Mouse (Mus musculus): ENCODE results near the gene Fam83e.

The Fam83e gene

GRCm38 (mm10) chr7:45715090-45715708 lies 5.8 kb upstream of the Fam83e start, which contains the start of gene Rpl18:
TSS of gene Rpl18 (plus strand) at chr7:45715457.
- in situ Hi-C loops (cut with MseI, MboI): no loop called here

GRCm38 (mm10) chr7:45715741-45716459 lies 5.1 kb upstream of the Fam83e start:
- in situ Hi-C loops (cut with MseI, MboI): no loop called here

GRCm38 (mm10) chr7:45716460-45716857 lies 4.6 kb upstream of the Fam83e start:
- in situ Hi-C loops (cut with MseI, MboI): no loop called here

- in situ Hi-C loops (cut with MseI, MboI): no loop called here
Measured at GRCm38 (mm10) chr7:45716952-45717917, 3.8 kb upstream of the Fam83e start.

- in situ Hi-C loops (cut with MseI, MboI): no loop called here
Measured at GRCm38 (mm10) chr7:45717918-45718297, 3.1 kb upstream of the Fam83e start, which contains the start of gene Sphk2. TSS of gene Sphk2 (minus strand) at chr7:45718002.

GRCm38 (mm10) chr7:45718331-45718730 lies 2.7 kb upstream of the Fam83e start:
- in situ Hi-C loops (cut with MseI, MboI): no loop called here

GRCm38 (mm10) chr7:45719180-45719579 lies 1.8 kb upstream of the Fam83e start:
- in situ Hi-C loops (cut with MseI, MboI): no loop called here

- in situ Hi-C loops (cut with MseI, MboI): no loop called here
Measured at GRCm38 (mm10) chr7:45719738-45720412, 1.1 kb upstream of the Fam83e start.

GRCm38 (mm10) chr7:45721234-45721571 lies 191 bp downstream of the Fam83e start:
- in situ Hi-C loops (cut with MseI, MboI): no loop called here

- in situ Hi-C loops (cut with MseI, MboI): no loop called here
Measured at GRCm38 (mm10) chr7:45721642-45722347, 783 bp downstream of the Fam83e start.

- in situ Hi-C loops (cut with MseI, MboI): no loop called here
Measured at GRCm38 (mm10) chr7:45722348-45722713, 1.3 kb downstream of the Fam83e start.

GRCm38 (mm10) chr7:45723301-45723700 lies 2.3 kb downstream of the Fam83e start:
- in situ Hi-C loops (cut with MseI, MboI): no loop called here

- in situ Hi-C loops (cut with MseI, MboI): no loop called here
Measured at GRCm38 (mm10) chr7:45723781-45724180, 2.8 kb downstream of the Fam83e start.

GRCm38 (mm10) chr7:45725151-45725550 lies 4.1 kb downstream of the Fam83e start:
- in situ Hi-C loops (cut with MseI, MboI): no loop called here

GRCm38 (mm10) chr7:45725713-45726112 lies 4.7 kb downstream of the Fam83e start, which contains the start of gene Spaca4:
TSS of gene Spaca4 (minus strand) at chr7:45725813.
- in situ Hi-C loops (cut with MseI, MboI): no loop called here

- in situ Hi-C loops (cut with MseI, MboI): no loop called here
Measured at GRCm38 (mm10) chr7:45726419-45726818, 5.4 kb downstream of the Fam83e start.

GRCm38 (mm10) chr7:45727625-45728024 lies 6.6 kb downstream of the Fam83e start:
- in situ Hi-C loops (cut with MseI, MboI): no loop called here

- in situ Hi-C loops (cut with MseI, MboI): loop anchor here in 1 of 2 experiments (10.0 kb wide), 1 partner anchor 204 kb away; no protein-coding TSS in a partner anchor
Measured at GRCm38 (mm10) chr7:45730727-45731431, 9.9 kb downstream of the Fam83e start.

GRCm38 (mm10) chr7:45733477-45733876 lies 12.5 kb downstream of the Fam83e start:
- in situ Hi-C loops (cut with MseI, MboI): loop anchor here in 1 of 2 experiments (10.0 kb wide), 1 partner anchor 201 kb away; no protein-coding TSS in a partner anchor

- in situ Hi-C loops (cut with MseI, MboI): loop anchor here (5.0 to 10.0 kb wide), 3 partner anchors 63 to 196 kb away; no protein-coding TSS in a partner anchor
Measured at GRCm38 (mm10) chr7:45739162-45739763, 18.3 kb downstream of the Fam83e start.

All from mouse trophoblast stem cell (cell line).